Comparison of ENCODE assay signal across 7 mouse cellular contexts in the genomic region with DNA sequence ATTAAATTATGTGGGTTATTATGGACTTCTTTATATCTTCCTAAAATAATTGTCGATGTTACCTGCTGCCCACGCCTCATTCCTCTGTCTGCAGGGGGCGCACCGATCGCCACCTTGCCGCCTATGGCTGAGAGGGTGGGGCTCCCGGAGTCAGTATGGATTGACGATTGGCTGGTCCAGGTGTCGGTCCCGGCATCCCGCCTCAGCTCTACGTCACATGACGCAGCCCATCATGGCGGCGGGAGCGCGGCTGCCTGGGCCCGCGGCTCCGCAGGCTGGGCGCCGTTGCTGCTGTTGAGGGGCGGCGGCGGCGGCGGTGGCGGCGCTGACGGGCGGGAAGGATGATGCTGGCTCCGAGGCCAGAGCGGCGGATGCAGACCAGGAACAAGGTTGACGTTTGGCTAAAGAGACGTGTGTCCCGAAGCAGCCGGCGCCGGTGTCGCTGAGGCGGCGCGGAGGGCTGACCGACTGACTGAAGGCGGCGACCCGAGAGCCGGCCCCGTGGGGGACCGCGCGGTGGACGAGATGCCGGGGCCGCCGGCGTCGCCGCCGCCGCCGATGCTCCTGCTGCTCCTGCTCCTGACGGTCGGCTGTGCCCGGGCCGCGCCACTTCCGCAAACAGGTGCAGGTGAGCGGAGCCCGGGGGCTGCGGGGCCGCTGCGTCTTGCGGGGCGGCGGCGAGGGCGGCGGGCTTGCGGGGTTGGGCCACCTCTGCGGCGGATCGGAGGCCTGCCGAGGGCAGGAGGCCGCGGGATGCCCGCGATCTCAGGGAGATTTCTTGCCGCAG. TPM values are rescaled to one million over a fixed set of nuclear protein-coding genes. Genes with fewer than 3 reads are reported as not detected.
DNase-seq lines count a peak whose midpoint lies in the region; ATAC-seq lines count a peak whose summit lies in the region.

Gene Lmtk2, plus strand, starts transcription at position 288 of the 787 bp plus-strand sequence.

- peak; percentile 97 for DNase-seq in adrenal gland, adult 2 months
- DNase-seq in embryo, embryonic 11.5 days (ENCODE audit: low read depth, low spot score) = peak; percentile 85
- DNase-seq in gastrocnemius, postnatal 4 days (ENCODE audit: low spot score in 2 of 2) = peak; percentile 92 to 97
- peak; percentile 96 for DNase-seq in left cerebral cortex, postnatal 36 days (ENCODE audit: low spot score in 2 of 2)
- peak; percentile 98 for DNase-seq in midbrain, embryonic 11.5 days (ENCODE audit: low spot score, missing footprints)
- DNase-seq in skeletal muscle tissue, adult 2 months (ENCODE audit: low read depth, low spot score) = peak; percentile 89

- no peaks in the 10 kb centered on the region for H3K36me3 ChIP-seq in intestine, embryonic 16.5 days (ENCODE audit: control insufficient read depth, insufficient read depth, low read length)
- H3K36me3 ChIP-seq in midbrain, embryonic 11.5 days (ENCODE audit: control insufficient read depth, insufficient read depth, low read length) = no peaks in the 10 kb centered on the region

- peak within 1 kb of the TSS; percentile 85 for H3K4me2 ChIP-seq in intestine, embryonic 16.5 days (ENCODE audit: low read depth, low read length)
- H3K4me2 ChIP-seq in midbrain, embryonic 11.5 days = peak within 1 kb of the TSS; percentile 66

- ATAC-seq in intestine, embryonic 16.5 days = peak; percentile 97
- peak; percentile 100 for ATAC-seq in midbrain, embryonic 11.5 days (ENCODE audit: low FRiP score)

- no peaks in the 10 kb centered on the region for H3K27me3 ChIP-seq in intestine, embryonic 16.5 days (replicated peaks; ENCODE audit: control insufficient read depth, insufficient read depth, low read length)
- no peaks in the 10 kb centered on the region for H3K27me3 ChIP-seq in midbrain, embryonic 11.5 days (ENCODE audit: control insufficient read depth, insufficient read depth, low read length)

- peaks cover 15% of the 10 kb centered on the region for H3K4me1 ChIP-seq in intestine, embryonic 16.5 days (ENCODE audit: control insufficient read depth, insufficient read depth, low read length)
- H3K4me1 ChIP-seq in midbrain, embryonic 11.5 days (ENCODE audit: control insufficient read depth, insufficient read depth, low read length) = peaks cover 6% of the 10 kb centered on the region; the same call in 1 of the 2 replicates

- intact Hi-C loops in left cerebral cortex, postnatal 36 days (cut with DNase I) = loop anchor here (2.0 to 5.0 kb wide), 2 partner anchors 54 to 58 kb away; no protein-coding TSS in a partner anchor

- no peaks in the 10 kb centered on the region for H3K9me3 ChIP-seq in intestine, embryonic 16.5 days (ENCODE audit: control insufficient read depth, low read length)
- H3K9me3 ChIP-seq in midbrain, embryonic 11.5 days (ENCODE audit: control insufficient read depth, low read length) = no peaks in the 10 kb centered on the region

- peak within 1 kb of the TSS; percentile 93 for H3K9ac ChIP-seq in intestine, embryonic 16.5 days (ENCODE audit: low read depth, low read length)
- H3K9ac ChIP-seq in midbrain, embryonic 11.5 days (ENCODE audit: low read length) = peak within 1 kb of the TSS; percentile 94

- peak within 1 kb of the TSS; percentile 99 for H3K4me3 ChIP-seq in intestine, embryonic 16.5 days (ENCODE audit: low read length)
- peak within 1 kb of the TSS; percentile 99 for H3K4me3 ChIP-seq in midbrain, embryonic 11.5 days (ENCODE audit: low read depth, low read length)

- under 1% methylated on average over 85 of the region's 90 CpGs for WGBS in intestine, embryonic 16.5 days
- under 1% methylated on average over 89 of the region's 90 CpGs for WGBS in midbrain, embryonic 11.5 days

- peak within 1 kb of the TSS; percentile 74 for H3K27ac ChIP-seq in intestine, embryonic 16.5 days (ENCODE audit: low read length)
- peak within 1 kb of the TSS; percentile 68 for H3K27ac ChIP-seq in midbrain, embryonic 11.5 days (ENCODE audit: low read depth, low read length)

RNA-seq across cellular contexts. Expression of gene Lmtk2, which starts in this region (rescaled TPM):
- total RNA-seq in adrenal gland, adult 2 months (2021) = 10 to 100 TPM; 32.1 to 36.1 TPM
- 14.4 and 14.6 TPM in 2 replicates for polyA plus RNA-seq in adrenal gland, adult 2 months (2012; rRNA removed)
- total RNA-seq in gastrocnemius, postnatal 4 days (2021) = 10 to 100 TPM; 13.8 to 15.0 TPM
- 4.8 and 5.4 TPM in 2 replicates for polyA plus RNA-seq in intestine, embryonic 16.5 days (2015; fragmentation: Nextera tagmentation; extraction: Ambion mirVana)
- 100 to 1,000 TPM; 163 to 182 TPM for total RNA-seq in left cerebral cortex, postnatal 36 days (2021)
- polyA plus RNA-seq in midbrain, embryonic 11.5 days (2014; fragmentation: Nextera tagmentation; extraction: Ambion mirVana) = 4.7 and 4.8 TPM in 2 replicates

Comparison
In these comparisons a context has a peak if more than half of its experiments do, and no peak if none do; other contexts are left out.
1. Peak in every context shown above with its lines: DNase-seq, ATAC-seq, H3K4me3 ChIP-seq and H3K27ac ChIP-seq.
2. RNA of gene Lmtk2 (total RNA-seq): 163 to 182 TPM in left cerebral cortex, postnatal 36 days; 32.1 to 36.1 TPM in adrenal gland, adult 2 months and 13.8 to 15.0 TPM in gastrocnemius, postnatal 4 days; every median in the first group is over 4 times any median in the second.